Mouse (Mus musculus): ENCODE results near the gene Dnah8. TPM values are rescaled to one million over a fixed set of nuclear protein-coding genes. Genes with fewer than 3 reads are reported as not detected.

Gene Dnah8
- polyA plus RNA-seq, 1 experiment from 2014 or later, result 1.4 TPM

DNA sequence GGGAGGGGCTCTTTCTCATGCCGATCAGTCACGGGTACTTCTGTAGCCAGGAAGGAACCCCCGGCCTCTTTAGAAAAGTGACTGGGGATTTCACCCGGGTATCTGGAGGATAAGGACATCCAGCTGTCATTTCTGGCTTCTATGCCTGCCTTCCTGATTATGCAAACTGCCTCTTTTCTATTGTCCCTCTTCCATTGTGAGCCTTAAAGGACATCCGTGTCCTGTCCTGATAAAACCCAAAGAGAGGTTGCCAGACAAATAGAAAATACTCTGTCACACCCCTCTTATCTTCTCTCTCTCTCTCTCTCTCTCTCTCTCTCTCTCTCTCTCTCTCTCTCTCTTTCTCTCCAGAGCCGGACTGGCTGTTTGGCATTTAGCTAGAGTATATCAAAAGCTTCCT is 258.1 kb downstream of the Dnah8 start:
- Histone ChIP-seq H3K4me2 (no peak overlapping the region), H3K4me1 (replicated peaks) (peaks cover 8% of the 10 kb centered on the region; the same call in 1 of the 2 replicates)

DNA sequence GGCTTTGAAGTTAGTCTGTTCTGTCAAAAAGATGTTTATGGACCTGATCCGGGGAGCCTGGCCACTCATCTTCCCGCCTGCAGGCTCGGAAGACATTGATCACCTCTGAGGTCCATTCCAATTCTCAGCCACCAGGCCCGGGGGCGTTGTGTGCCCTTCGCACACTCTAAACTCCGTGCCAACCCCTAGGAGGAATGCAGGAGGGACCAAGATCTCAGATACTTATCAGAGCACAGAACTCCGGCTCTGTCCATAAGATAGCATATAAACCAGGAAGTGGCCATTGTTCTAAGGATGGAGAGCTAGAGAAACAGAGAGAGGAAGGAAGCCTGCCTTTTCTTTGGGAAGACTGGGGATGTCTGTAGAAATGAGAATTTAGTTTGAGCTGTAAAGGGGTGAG is 259.4 kb downstream of the Dnah8 start:
- Histone ChIP-seq H3K36me3 (no peaks in the 10 kb centered on the region), H3K9me3 (replicated peaks) (no peaks in the 10 kb centered on the region), H3K4me2 (no peak overlapping the region), H3K9ac (no peak overlapping the region), H3K27ac (no peak overlapping the region), H3K4me3 (replicated peaks) (no peak overlapping the region), H3K27me3 (peaks cover 5% of the 10 kb centered on the region; the same call in 1 of the 2 replicates), H3K4me1 (replicated peaks) (peaks cover 8% of the 10 kb centered on the region; the same call in 1 of the 2 replicates)
- 37% methylated on average over 8 of the region's 8 CpGs for WGBS (ENCODE audit: insufficient replicate concordance)
- DNase-seq, result no peak
- no peak for ATAC-seq (ENCODE audit: low read depth)

More for the DNA sequence above, 258.1 kb downstream of the Dnah8 start:
- Histone ChIP-seq H3K4me3 (replicated peaks) (no peak overlapping the region), H3K27me3 (peaks cover 5% of the 10 kb centered on the region; the same call in 1 of the 2 replicates), H3K9me3 (replicated peaks) (no peaks in the 10 kb centered on the region), H3K36me3 (no peaks in the 10 kb centered on the region), H3K27ac (no peak overlapping the region), H3K9ac (no peak overlapping the region)
- 3% methylated on average over 6 of the region's 6 CpGs for WGBS (ENCODE audit: insufficient replicate concordance)
- DNase-seq (no peak), ATAC-seq (ENCODE audit: low read depth) (no peak)

DNA sequence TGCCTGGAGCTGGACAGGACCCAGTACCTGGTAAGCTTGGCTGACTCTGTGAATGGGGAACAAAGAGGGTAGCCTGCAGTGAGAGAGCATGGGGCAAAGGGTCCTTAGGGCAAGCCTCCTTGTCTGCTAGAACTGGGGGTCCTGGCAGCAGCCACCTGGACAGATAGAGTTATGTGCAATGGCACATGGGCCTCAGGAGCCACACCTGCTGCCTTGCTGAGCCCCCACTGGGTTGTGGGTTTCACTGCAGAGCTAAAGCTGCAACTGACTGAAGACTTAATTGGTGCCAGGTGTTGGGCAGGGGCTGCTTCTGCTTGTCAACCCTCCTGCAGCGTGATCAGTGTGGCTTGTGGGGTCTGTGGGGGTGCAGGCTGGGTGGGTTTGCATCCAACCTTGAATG is 267.9 kb downstream of the Dnah8 start:
- Histone ChIP-seq H3K9me3 (replicated peaks) (no peaks in the 10 kb centered on the region), H3K4me3 (replicated peaks) (no peak overlapping the region), H3K36me3 (no peaks in the 10 kb centered on the region), H3K27ac (no peak overlapping the region), H3K27me3 (no peaks in the 10 kb centered on the region), H3K4me1 (replicated peaks) (no peaks in the 10 kb centered on the region), H3K9ac (no peak overlapping the region), H3K4me2 (no peak overlapping the region)
- ATAC-seq (ENCODE audit: low read depth) (no peak), DNase-seq (no peak)
- 30% methylated on average over 1 of the region's 1 CpGs for WGBS (ENCODE audit: insufficient replicate concordance)

DNA sequence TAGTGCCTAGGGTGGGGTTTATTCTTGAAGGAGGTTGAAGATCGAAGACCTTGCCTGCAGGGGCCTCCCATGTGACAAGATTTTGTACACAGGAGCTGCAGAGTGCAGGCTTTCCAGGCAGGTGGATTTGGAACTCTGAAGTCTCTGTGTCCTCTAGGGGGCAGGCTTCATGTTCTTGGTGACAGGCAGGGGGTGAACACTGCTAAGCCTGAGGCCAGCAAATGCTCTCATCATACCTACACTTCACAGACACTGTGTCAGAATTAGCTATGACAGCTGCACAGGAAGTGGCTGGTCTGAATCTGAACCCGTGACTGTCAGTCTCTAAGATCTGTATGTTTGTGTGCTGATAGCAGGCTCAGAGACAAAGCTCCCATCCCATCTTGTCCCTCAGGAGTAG is 268.6 kb downstream of the Dnah8 start:
- no peak overlapping the region for H3K4me3 ChIP-seq (replicated peaks)
- no peaks in the 10 kb centered on the region for H3K36me3 ChIP-seq
- H3K27me3 ChIP-seq, result no peaks in the 10 kb centered on the region
- DNase-seq (no peak), ATAC-seq (ENCODE audit: low read depth) (no peak)
- H3K27ac ChIP-seq, result no peak overlapping the region
- 4% methylated on average over 2 of the region's 2 CpGs for WGBS (ENCODE audit: insufficient replicate concordance)
- no peaks in the 10 kb centered on the region for H3K9me3 ChIP-seq (replicated peaks)
- no peak overlapping the region for H3K4me2 ChIP-seq
- no peaks in the 10 kb centered on the region for H3K4me1 ChIP-seq (replicated peaks)
- no peak overlapping the region for H3K9ac ChIP-seq

DNA sequence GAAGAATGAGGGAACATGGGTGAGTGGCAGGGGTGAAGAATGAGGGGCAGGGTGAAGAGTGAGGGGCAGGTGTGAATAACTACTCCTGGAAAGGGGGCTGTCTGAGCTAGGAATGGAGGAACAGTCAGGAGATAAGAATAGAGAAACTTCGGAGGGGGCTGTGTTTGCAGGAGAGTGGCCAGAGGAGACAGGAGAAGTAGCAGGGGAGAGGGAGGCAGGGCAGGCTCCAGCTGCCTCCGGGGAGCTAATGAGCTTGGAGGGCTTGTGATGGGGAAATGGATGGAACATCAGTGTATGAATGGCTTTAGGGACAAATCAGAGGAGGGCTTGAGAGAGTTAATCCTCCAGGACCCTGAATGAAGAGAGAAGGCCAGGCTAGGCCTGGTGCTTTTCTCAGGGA is 272.9 kb downstream of the Dnah8 start:
- no peaks in the 10 kb centered on the region for H3K4me1 ChIP-seq (replicated peaks)
- WGBS (ENCODE audit: insufficient replicate concordance), result 12% methylated on average over 2 of the region's 2 CpGs
- no peaks in the 10 kb centered on the region for H3K36me3 ChIP-seq
- H3K27me3 ChIP-seq, result peaks cover 28% of the 10 kb centered on the region
- no peak for DNase-seq
- ATAC-seq (ENCODE audit: low read depth), result no peak
- no peak overlapping the region for H3K9ac ChIP-seq
- H3K4me3 ChIP-seq (replicated peaks), result no peak overlapping the region
- no peak overlapping the region for H3K4me2 ChIP-seq
- no peaks in the 10 kb centered on the region for H3K9me3 ChIP-seq (replicated peaks)
- H3K27ac ChIP-seq, result no peak overlapping the region

DNA sequence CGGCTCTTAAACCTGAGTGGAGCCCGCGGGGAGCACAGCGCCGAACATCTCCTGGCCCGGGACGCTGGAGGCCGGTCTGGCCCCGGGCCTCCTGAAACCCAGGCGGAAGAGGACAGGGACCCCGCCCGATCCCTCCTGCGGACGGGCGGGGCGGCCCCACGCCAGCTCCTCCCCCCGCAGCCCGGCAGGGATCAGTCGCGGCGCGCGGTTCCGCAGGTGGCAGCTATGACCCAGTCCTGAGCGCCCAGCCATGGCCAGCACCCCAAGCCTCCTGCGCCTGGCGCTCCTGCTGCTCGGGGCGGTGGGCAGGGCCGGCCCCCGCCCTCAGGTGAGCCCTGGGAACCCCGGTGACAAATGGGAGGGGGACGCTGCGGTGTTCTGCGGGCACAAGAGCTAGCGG is 277.5 kb downstream of the Dnah8 start, which contains the start of gene Glp1r:
TSS of gene Glp1r (plus strand) at position 191 of the 400 bp plus-strand sequence.
- H3K9ac ChIP-seq, result peak within 1 kb of the TSS; percentile 17; the same call in 1 of the 2 replicates
- H3K4me2 ChIP-seq, result peak within 1 kb of the TSS; percentile 61
- no peak for DNase-seq
- H3K4me1 ChIP-seq (replicated peaks), result no peaks in the 10 kb centered on the region
- ATAC-seq (ENCODE audit: low read depth), result no peak
- no peaks in the 10 kb centered on the region for H3K36me3 ChIP-seq
- peak within 1 kb of the TSS; percentile 44 for H3K4me3 ChIP-seq (replicated peaks)
- H3K27ac ChIP-seq, result no peak within 1 kb of the TSS
- WGBS (ENCODE audit: insufficient replicate concordance), result under 1% methylated on average over 37 of the region's 37 CpGs
- H3K27me3 ChIP-seq, result peaks cover 50% of the 10 kb centered on the region
- no peaks in the 10 kb centered on the region for H3K9me3 ChIP-seq (replicated peaks)

DNA sequence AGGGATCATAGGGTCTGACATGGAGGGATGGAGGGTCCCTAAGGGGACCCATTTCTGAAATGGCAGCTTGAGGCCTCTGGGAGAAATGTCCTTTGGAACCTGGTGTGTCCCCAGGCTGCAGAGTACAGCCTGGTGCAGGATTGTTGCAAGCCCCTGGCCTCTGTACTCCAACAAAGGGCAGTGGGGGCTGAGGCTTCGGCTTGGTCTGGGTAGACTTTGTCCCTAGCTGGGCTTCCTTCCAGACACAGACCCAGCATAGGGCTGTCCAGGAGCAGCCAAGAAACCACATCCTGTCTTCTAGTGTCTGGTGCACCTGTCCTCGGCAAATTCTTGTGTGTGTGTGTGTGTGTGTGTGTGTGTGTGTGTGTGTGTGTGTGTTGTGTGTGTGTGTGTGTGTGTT is 279.9 kb downstream of the Dnah8 start:
- Histone ChIP-seq H3K27me3 (peaks cover 50% of the 10 kb centered on the region), H3K4me2 (no peak overlapping the region), H3K9ac (no peak overlapping the region), H3K27ac (no peak overlapping the region), H3K36me3 (no peaks in the 10 kb centered on the region), H3K4me1 (replicated peaks) (no peaks in the 10 kb centered on the region), H3K9me3 (replicated peaks) (no peaks in the 10 kb centered on the region), H3K4me3 (replicated peaks) (no peak overlapping the region)
- WGBS (ENCODE audit: insufficient replicate concordance), result 23% methylated on average over 2 of the region's 2 CpGs
- DNase-seq (no peak), ATAC-seq (ENCODE audit: low read depth) (no peak)

DNA sequence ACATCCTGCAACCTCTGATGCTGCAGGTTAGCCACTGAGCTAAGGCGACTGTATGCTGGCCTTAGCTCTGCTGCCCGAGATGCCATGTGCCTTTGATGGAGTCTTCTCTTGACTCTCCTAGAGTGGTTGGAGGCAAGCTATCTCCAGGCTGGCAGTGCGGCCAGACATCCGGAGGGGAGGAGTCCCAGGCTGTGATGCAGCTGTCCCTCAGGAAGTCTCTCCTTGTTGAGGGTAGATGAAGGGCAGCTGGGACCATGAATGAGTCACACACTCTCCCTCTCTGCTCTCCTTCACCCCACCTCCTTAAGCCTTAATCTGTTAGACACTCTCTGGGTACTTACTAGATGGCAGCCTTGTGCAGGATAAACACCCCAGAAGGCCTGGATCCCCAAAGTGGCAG is 283.4 kb downstream of the Dnah8 start:
- Histone ChIP-seq H3K36me3 (no peaks in the 10 kb centered on the region), H3K27me3 (peaks cover 22% of the 10 kb centered on the region), H3K4me1 (replicated peaks) (no peaks in the 10 kb centered on the region), H3K4me2 (no peak overlapping the region), H3K4me3 (replicated peaks) (no peak overlapping the region), H3K9me3 (replicated peaks) (no peaks in the 10 kb centered on the region), H3K27ac (no peak overlapping the region), H3K9ac (no peak overlapping the region)
- WGBS (ENCODE audit: insufficient replicate concordance), result 39% methylated on average over 4 of the region's 4 CpGs
- DNase-seq, result no peak
- ATAC-seq (ENCODE audit: low read depth), result no peak

DNA sequence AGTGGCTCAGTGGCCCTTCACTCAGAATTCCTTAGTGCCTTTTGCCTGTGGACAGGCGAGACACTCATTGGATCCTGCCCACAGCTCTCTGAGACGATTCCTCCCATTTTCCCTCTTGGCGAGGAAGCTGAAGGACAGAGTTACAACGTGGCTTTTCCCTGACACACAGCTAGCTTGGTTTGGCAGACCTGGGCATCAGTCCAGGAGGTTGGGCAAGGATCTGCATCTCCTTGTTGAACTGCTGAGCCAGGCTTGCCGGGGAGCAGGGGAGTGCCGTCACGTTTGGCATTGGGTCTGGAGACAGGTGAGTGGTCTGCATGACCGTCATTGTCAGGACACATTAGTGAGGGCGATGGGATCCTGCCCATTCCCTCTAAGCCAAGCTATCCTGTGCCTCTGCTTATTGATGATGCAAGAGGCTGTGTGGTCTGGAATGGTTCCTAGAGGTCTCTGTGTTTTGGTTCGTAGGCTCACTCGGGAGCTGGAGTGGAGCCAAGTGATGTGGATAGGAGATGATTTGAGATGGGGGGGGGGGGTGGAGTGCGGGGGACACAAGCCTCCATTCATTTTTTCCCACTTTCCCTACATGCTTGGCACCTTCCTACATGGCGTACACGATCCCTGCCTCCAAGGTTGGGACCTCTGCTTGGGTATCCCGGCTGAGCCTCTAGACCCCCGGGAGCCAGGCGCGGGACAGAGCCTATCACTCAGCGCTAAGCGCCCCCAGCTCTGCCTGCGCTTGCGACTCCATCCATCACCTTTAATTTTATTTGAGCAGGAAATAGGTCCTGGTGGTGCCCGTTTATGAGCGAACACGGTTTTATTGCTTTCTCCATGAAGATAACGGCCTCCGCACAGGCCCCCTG is 286.9 kb downstream of the Dnah8 start:
- H3K27ac ChIP-seq, result no peak overlapping the region
- no peak overlapping the region for H3K9ac ChIP-seq
- 0 out of 2 replicates have a peak, but pooled peaks cover 5% of the 10 kb centered on the region for H3K27me3 ChIP-seq
- H3K4me2 ChIP-seq, result no peak overlapping the region
- DNase-seq (no peak), ATAC-seq (ENCODE audit: low read depth) (no peak)
- 62% methylated on average over 27 of the region's 27 CpGs for WGBS (ENCODE audit: insufficient replicate concordance)
- no peaks in the 10 kb centered on the region for H3K9me3 ChIP-seq (replicated peaks)
- no peaks in the 10 kb centered on the region for H3K4me1 ChIP-seq (replicated peaks)
- no peaks in the 10 kb centered on the region for H3K36me3 ChIP-seq
- H3K4me3 ChIP-seq (replicated peaks), result no peak overlapping the region

DNA sequence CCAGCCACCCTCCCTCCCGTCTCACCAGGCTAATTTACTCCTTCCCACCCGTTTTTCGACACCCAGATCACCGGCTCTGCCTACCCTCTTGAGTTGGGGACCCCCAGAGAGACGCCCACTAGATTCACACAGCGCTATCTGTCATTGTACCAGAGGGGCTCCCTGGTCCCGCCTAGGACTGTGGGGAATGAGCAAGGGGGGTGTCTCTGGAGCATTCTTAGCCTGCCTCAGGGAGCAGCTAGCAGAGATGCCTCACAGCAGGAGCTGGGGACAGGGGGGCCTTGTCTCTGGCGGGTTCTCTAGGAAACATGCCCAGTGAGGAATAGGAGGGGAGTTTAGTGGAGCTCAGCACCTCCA is 287.6 kb downstream of the Dnah8 start:
- Histone ChIP-seq H3K4me3 (replicated peaks) (no peak overlapping the region), H3K27me3 (0 out of 2 replicates have a peak, but pooled peaks cover 5% of the 10 kb centered on the region), H3K4me1 (replicated peaks) (no peaks in the 10 kb centered on the region), H3K36me3 (no peaks in the 10 kb centered on the region), H3K4me2 (no peak overlapping the region), H3K9ac (no peak overlapping the region), H3K9me3 (replicated peaks) (no peaks in the 10 kb centered on the region), H3K27ac (no peak overlapping the region)
- WGBS (ENCODE audit: insufficient replicate concordance), result 36% methylated on average over 8 of the region's 8 CpGs
- no peak for ATAC-seq (ENCODE audit: low read depth)
- DNase-seq, result no peak

DNA sequence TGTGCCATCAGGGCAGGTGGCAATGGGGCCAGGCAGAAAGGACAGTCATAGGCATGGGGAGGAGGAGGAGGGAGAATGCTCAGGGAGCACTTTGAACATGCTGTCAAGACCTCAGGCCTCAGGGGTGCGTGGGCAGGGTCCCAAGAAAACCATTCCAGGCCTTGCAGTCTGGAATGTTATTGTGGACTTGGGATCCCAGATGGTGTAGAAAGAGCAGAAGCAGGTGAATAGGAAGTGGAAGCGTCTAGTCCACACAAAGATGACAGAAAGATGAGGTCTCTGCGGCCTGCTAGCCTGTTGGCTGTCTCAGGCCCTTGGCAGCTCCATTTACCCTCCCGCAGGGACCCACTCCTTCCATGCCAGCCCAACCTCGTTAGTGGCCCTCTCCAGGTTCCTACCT is 288.4 kb downstream of the Dnah8 start:
- Histone ChIP-seq H3K4me2 (no peak overlapping the region), H3K27ac (no peak overlapping the region), H3K27me3 (0 out of 2 replicates have a peak, but pooled peaks cover 5% of the 10 kb centered on the region), H3K9me3 (replicated peaks) (no peaks in the 10 kb centered on the region), H3K36me3 (no peaks in the 10 kb centered on the region), H3K4me1 (replicated peaks) (no peaks in the 10 kb centered on the region), H3K4me3 (replicated peaks) (no peak overlapping the region), H3K9ac (no peak overlapping the region)
- 52% methylated on average over 5 of the region's 5 CpGs for WGBS (ENCODE audit: insufficient replicate concordance)
- ATAC-seq (ENCODE audit: low read depth) (no peak), DNase-seq (no peak)

DNA sequence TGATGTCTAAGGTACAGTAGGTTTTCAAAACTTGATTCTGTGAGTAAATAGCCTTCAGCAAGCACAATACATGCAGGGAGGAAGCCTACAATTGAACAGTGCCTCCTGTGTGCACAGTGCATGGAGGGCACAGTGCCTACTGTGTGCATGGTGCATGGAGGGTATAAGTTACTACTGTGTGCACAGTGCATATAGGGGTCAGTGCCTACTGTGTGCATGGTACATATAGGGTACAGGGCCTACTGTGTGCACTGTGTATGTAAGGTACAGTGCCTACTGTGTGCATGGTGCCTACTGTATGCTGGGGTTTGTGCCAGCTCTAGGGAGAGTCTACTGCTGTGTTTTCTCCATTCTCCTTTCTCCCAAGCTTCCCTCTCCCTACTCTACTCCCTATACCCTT is 290.1 kb downstream of the Dnah8 start:
- DNase-seq (no peak), ATAC-seq (ENCODE audit: low read depth) (no peak)
- H3K4me2 ChIP-seq, result no peak overlapping the region
- H3K9ac ChIP-seq, result no peak overlapping the region
- no peaks in the 10 kb centered on the region for H3K4me1 ChIP-seq (replicated peaks)
- H3K27ac ChIP-seq, result no peak overlapping the region
- H3K9me3 ChIP-seq (replicated peaks), result no peaks in the 10 kb centered on the region
- H3K36me3 ChIP-seq, result no peaks in the 10 kb centered on the region
- 0 out of 2 replicates have a peak, but pooled peaks cover 5% of the 10 kb centered on the region for H3K27me3 ChIP-seq
- no peak overlapping the region for H3K4me3 ChIP-seq (replicated peaks)

Measured in liver, embryonic 13.5 days (tissue).